Mouse (Mus musculus) liver, embryonic 14.5 days (tissue): Measurements from ENCODE around the gene Gm10300. TPM values are rescaled to one million over a fixed set of nuclear protein-coding genes. Genes with fewer than 3 reads are reported as not detected.
A peak's percentile ranks its signal among the peaks of the same experiment; 100 is the strongest.

Experiments
- ATAC-seq: fragments of 200-750 bp; cut with Nextera tagmentation; 2 replicates; pipeline ENCODE4 v1.8.0; 2017; ENCODE audit warnings: moderate number of reproducible peaks, mild to moderate bottlenecking, moderate library complexity; ENCODE audit not compliant: insufficient read depth
- DNase-seq, 3 experiments: peaks; one replicate each; pipeline ENCODE4 v3.0.0-alpha.2; 2012 to 2013; ENCODE audit warnings: low read depth in 3 of 3, low spot score in 3 of 3
- H3K27ac ChIP-seq: fragments of 300-500 bp; sonication (generic); 2 replicates; pipeline ENCODE4 v1.5.1; 2014; ENCODE audit warnings: moderate library complexity, mild to moderate bottlenecking, control low read depth, inconsistent platforms
- H3K27me3 ChIP-seq: fragments of 300-500 bp; sonication (generic); 2 replicates; pipeline ENCODE4 v1.6.1; 2014; ENCODE audit warnings: mild to moderate bottlenecking, low read length, moderate library complexity; ENCODE audit not compliant: control insufficient read depth, insufficient read depth
- H3K36me3 ChIP-seq: fragments of 300-500 bp; sonication (generic); replicated peaks from 2 replicates; pipeline ENCODE4 v1.6.1; 2014; ENCODE audit warnings: low read depth; ENCODE audit not compliant: control insufficient read depth, insufficient read depth
- H3K4me1 ChIP-seq, 2 experiments: fragments of 200-500 bp in 1 of 2; fragments of 300-500 bp in 1 of 2; sonication (generic) in 1 of 2; replicated peaks; 2 replicates each; pipeline ENCODE4 v1.6.1; 2012 to 2014; ENCODE audit warnings: antibody characterized with exemption in 1 of 2, inconsistent platforms in 1 of 2, low read length in 1 of 2; ENCODE audit not compliant: control insufficient read depth in 2 of 2, insufficient read depth in 2 of 2
- H3K4me2 ChIP-seq: fragments of 300-500 bp; sonication (generic); 2 replicates; pipeline ENCODE4 v1.6.1; 2014; ENCODE audit warnings: low read depth, mild to moderate bottlenecking, control low read depth, moderate library complexity
- H3K4me3 ChIP-seq, 2 experiments: fragments of 200-500 bp in 1 of 2; fragments of 300-500 bp in 1 of 2; sonication (generic) in 1 of 2; 2 replicates each; pipeline ENCODE4 v1.5.1; 2012 to 2014; ENCODE audit warnings: low read depth in 2 of 2, low read length in 2 of 2, mild to moderate bottlenecking in 2 of 2, control low read depth in 1 of 2, inconsistent platforms in 1 of 2, moderate library complexity in 1 of 2; ENCODE audit not compliant: insufficient read depth in 1 of 2
- H3K9ac ChIP-seq: fragments of 300-500 bp; sonication (generic); replicated peaks from 2 replicates; pipeline ENCODE4 v1.6.1; 2014; ENCODE audit warnings: mild to moderate bottlenecking, control low read depth, moderate library complexity
- H3K9me3 ChIP-seq: fragments of 300-500 bp; sonication (generic); 2 replicates; pipeline ENCODE4 v1.6.1; 2016; ENCODE audit warnings: low read length, mixed read lengths; ENCODE audit not compliant: control insufficient read depth
- CTCF ChIP-seq: IDR thresholded peaks from 2 replicates; pipeline ENCODE4 v1.5.1; 2016; ENCODE audit warnings: antibody characterized with exemption, low read depth, control low read depth
- EP300 ChIP-seq: IDR thresholded peaks from 2 replicates; pipeline ENCODE4 v1.6.1; 2016; ENCODE audit warnings: antibody characterized with exemption, low read depth
- WGBS: fragments of 180-500 bp; shearing (Covaris S2); extraction: QIAGEN DNeasy Blood & Tissue Kit; methylation state at CpG from one replicate; pipeline ENCODE4 v1.1.7; 2014; ENCODE audit not compliant: insufficient replicate concordance; 5-methylcytosine and 5-hydroxymethylcytosine counted together
- polyA plus RNA-seq, 2 experiments: library from polyadenylated mRNA; depleted of rRNA in 1 of 2; stranded (reverse) in 1 of 2; unstranded in 1 of 2; fragments of >200 nt; fragmentation: Nextera tagmentation in 1 of 2; extraction: Ambion mirVana in 1 of 2; gene quantifications; 2 replicates each; pipeline versions ENCODE4 v1.2.1 to v1.2.3; 2012 to 2014

Gene Gm10300
- polyA plus RNA-seq, 2 experiments, result 0.15 to 0.32 TPM

DNA sequence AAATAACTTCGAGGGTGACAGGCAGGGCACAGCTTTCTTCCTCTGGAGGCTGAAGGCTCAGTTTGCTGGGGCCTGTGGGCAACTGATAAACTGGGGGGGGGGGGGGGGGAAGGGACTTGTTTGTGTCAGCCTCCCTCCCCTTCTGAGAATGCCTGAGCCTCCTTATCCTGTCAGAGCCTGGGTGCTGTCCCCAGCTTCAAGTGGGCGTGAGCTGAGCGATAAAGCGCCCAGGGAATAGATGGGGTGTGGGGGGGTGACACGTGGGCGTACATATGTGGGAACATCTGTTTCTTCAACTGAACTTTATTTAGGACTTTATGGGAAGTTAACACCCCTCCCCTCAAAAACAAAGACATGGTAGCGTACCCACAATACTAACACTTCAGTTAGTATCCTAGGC, 2.9 kb downstream of the Gm10300 start:
- Histone ChIP-seq H3K9ac (peak overlapping the region; percentile 99), H3K36me3 (peaks cover 7% of the 10 kb centered on the region; the same call in 1 of the 2 replicates), H3K27ac (peak overlapping the region; percentile 100), H3K4me1 (peaks cover 42 to 51% of the 10 kb centered on the region in 2 experiments), H3K9me3 (no peaks in the 10 kb centered on the region), H3K27me3 (no peaks in the 10 kb centered on the region), H3K4me3 (peak overlapping the region; percentile 62 to 68; a peak in 3 of 4 replicates), H3K4me2 (peak overlapping the region; percentile 100)
- DNase-seq (peak; percentile 97 to 98 (median 97)), ATAC-seq (peak; percentile 61)
- WGBS, result 3% methylated on average over 7 of the region's 7 CpGs
- TF ChIP-seq CTCF, result no peak
- peak; percentile 96 for TF ChIP-seq EP300

DNA sequence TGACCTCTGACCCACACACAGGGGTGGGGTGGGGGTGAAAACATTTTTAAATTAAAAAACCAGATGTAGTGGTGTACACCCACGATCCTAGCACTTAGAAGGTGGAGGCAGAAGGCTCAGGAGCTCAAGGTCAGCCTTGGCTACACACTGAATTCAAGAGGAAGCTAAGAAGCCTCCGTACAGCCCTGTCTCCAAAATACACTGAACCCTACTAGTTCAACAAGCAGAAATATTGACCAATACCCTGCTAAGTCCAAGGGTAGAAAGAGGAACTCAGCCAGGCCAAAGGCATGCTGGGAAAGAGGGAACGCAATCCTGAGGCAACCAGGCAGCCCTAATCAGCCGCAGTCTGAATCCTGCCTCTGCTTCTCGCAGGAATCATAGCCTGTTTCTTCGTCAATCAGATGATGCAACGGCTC, 3.8 kb downstream of the Gm10300 start:
- DNase-seq, result no peak
- Histone ChIP-seq H3K9me3 (no peaks in the 10 kb centered on the region), H3K4me2 (peak overlapping the region; percentile 100), H3K27me3 (no peaks in the 10 kb centered on the region), H3K36me3 (no peaks in the 10 kb centered on the region), H3K4me3 (peak overlapping the region; percentile 21 to 27; a peak in 3 of 4 replicates), H3K27ac (peak overlapping the region; percentile 100), H3K4me1 (peaks cover 34 to 44% of the 10 kb centered on the region in 2 experiments), H3K9ac (peak overlapping the region; percentile 76)
- ATAC-seq, result no peak
- TF ChIP-seq EP300 (peak; percentile 20; the same call in 1 of the 2 replicates), CTCF (no peak)
- WGBS, result 6% methylated on average over 7 of the region's 7 CpGs

DNA sequence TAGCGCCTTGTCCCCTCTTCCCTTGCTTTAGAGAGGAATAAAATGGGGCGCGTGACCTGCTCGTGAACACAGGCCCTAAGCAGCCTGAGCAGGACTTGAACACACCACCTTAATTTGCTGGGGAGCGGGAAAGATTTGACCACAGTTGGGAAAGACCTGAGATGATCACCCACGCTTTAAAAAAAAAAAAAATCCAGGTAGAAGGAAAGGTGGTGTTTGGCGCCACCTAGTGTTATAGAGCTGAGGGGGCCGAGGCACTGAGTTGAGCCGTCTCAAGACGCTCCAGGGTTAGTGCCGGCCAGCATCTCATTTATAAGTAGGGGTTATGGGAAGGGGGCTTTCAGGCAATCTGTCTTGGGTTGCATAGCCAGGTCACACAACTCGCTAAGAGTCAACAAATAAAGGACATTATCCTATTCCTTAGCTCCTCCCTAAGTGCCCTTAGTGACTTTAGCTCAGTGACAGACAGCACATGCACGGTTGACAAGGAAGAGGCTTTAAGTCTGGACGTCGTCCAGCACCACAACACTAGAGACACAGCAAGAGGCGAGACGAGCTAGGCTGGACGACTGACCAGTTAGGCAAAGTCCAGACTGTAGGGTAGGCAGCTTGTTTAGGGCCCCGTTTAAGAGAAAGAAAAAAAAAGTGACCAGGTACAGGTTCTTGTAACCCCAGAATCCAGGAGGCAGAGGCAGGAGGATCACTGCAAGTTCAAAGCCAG, 5.2 kb downstream of the Gm10300 start:
- Histone ChIP-seq H3K27ac (peak overlapping the region; percentile 100), H3K36me3 (no peaks in the 10 kb centered on the region), H3K27me3 (no peaks in the 10 kb centered on the region), H3K9me3 (no peaks in the 10 kb centered on the region), H3K4me3 (no peak overlapping the region; a peak in 1 of 4 replicates), H3K4me2 (peak overlapping the region; percentile 100), H3K9ac (no peak overlapping the region), H3K4me1 (peaks cover 34 to 40% of the 10 kb centered on the region in 2 experiments)
- DNase-seq, result no peak
- WGBS, result 14% methylated on average over 19 of the region's 19 CpGs
- no peak for ATAC-seq
- TF ChIP-seq CTCF (peak; percentile 92), EP300 (no peak)

DNA sequence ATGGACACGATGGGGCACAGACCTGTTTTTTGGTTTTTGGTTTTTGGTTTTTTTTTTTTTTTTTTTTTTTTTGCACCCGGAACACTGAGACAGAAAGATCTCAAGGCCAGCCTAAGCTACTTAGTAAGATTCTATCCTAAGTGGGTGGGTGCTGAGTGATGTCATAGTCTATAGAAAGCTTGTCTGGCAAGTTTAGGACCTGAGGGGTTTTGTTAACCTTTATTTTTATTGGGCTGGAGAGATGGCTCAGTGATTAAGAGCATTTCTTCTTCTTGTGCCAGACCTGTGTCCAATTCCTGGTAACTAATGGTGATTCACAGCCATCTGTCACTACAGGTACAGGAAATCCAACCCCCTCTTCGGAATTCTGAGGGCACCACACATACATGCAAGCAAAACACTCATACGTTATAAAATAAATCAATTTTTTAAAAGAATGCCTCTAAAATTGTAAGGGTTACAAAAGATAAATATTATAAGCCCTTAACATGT, 6.0 kb downstream of the Gm10300 start:
- no peaks in the 10 kb centered on the region for H3K9me3 ChIP-seq
- ATAC-seq, result no peak
- WGBS, result 52% methylated on average over 4 of the region's 4 CpGs
- H3K4me2 ChIP-seq, result no peak overlapping the region
- H3K4me1 ChIP-seq, result peaks cover 33 to 39% of the 10 kb centered on the region in 2 experiments
- no peaks in the 10 kb centered on the region for H3K36me3 ChIP-seq
- H3K27ac ChIP-seq, result no peak overlapping the region
- H3K4me3 ChIP-seq, result no peak overlapping the region
- H3K27me3 ChIP-seq, result no peaks in the 10 kb centered on the region
- DNase-seq, result no peak
- H3K9ac ChIP-seq, result no peak overlapping the region
- TF ChIP-seq CTCF, result no peak

DNA sequence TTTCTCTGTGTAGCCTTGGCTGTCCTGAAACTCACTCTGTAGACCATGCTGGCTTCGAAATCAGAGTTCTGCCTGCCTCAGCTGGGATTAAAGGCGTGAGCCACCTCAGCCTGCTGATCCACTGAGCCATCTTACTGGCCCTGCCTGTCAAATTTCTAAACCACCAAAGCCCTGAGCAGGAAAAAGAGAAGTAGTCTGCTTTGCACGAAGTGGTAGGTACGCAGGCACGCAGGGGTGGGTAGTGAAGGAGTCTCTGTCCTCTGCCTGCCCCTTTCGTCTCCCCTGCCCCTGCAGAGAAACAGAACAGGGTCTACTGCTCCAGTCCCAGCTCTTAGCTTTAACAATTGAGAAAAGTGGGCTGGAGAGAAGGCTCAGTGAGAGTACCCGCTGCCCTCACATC, 10.6 kb downstream of the Gm10300 start:
- Histone ChIP-seq H3K9ac (no peak overlapping the region), H3K4me2 (no peak overlapping the region), H3K4me3 (no peak overlapping the region), H3K27ac (no peak overlapping the region), H3K27me3 (no peaks in the 10 kb centered on the region), H3K36me3 (no peaks in the 10 kb centered on the region), H3K4me1 (no peaks in the 10 kb centered on the region), H3K9me3 (no peaks in the 10 kb centered on the region)
- 32% methylated on average over 7 of the region's 7 CpGs for whole genome bisulfite sequencing
- DNase-seq (no peak), ATAC-seq (no peak)
- TF ChIP-seq EP300 (no peak), CTCF (no peak)
